Mouse (Mus musculus): ENCODE data around the gene Gm45837. TPM values are rescaled to one million over a fixed set of nuclear protein-coding genes. Genes with fewer than 3 reads are reported as not detected.

The Gm45837 gene
- total and polyA plus RNA-seq, 3 experiments: 1.2 TPM; not detected in 2

DNA sequence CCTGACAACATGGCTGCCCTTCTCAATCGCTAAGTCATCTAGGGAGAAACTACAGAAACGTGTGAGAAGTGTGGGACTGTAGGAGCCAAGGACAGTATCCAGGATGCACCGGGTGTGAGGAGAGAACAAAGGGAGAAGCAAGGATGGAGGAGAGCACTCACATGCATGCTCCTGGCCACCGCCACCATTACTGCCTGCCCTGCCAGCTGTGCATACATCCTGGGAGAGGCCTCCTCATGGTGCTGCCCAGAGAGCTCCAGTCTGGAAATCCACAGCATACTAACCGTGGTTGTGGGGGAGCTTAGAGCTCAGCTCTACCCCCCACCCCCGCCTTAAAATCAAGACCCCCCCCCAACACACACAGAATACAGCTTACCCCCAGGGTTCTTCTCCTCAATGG, 104.1 kb downstream of the Gm45837 start:
- H3K9me3 ChIP-seq (replicated peaks; ENCODE audit: insufficient read depth, low read length): no peaks in the 10 kb centered on the region
- no peaks in the 10 kb centered on the region for H3K36me3 ChIP-seq (ENCODE audit: control insufficient read depth in 1 of 2, insufficient read depth in 2 of 2, low read length in 2 of 2)
- H3K27ac ChIP-seq (ENCODE audit: control insufficient read depth, low read depth, low read length): no peak overlapping the region
- H3K4me1 ChIP-seq (ENCODE audit: control insufficient read depth in 1 of 2, insufficient read depth in 2 of 2, low read length in 2 of 2): no peaks in the 10 kb centered on the region
- no peak overlapping the region for H3K4me3 ChIP-seq (ENCODE audit: control insufficient read depth in 1 of 2, insufficient read depth in 1 of 2, low read depth in 2 of 2, low read length in 2 of 2)
- no peaks in the 10 kb centered on the region for H3K79me2 ChIP-seq (ENCODE audit: control insufficient read depth, insufficient read depth, low read length, poor library complexity)
- no peak for DNase-seq (ENCODE audit: low read depth, low spot score)
- H3K27me3 ChIP-seq (ENCODE audit: control insufficient read depth in 1 of 2, insufficient read depth in 2 of 2, low read length in 2 of 2): peaks cover 0 to 1% of the 10 kb centered on the region in 2 experiments; a peak in 3 of 4 replicates
- no peak overlapping the region for H3K9ac ChIP-seq (ENCODE audit: control insufficient read depth, low read depth, low read length, poor library complexity, severe bottlenecking)
- TF ChIP-seq GATA1 (IDR thresholded peaks at IDR 0.05; ENCODE audit: low read depth, low read length) (no peak), ZMIZ1 (IDR thresholded peaks at IDR 0.05; ENCODE audit: low read depth, low read length) (no peak), NRF1 (IDR thresholded peaks at IDR 0.05; ENCODE audit: insufficient read depth, low read depth, low read length, poor library complexity, severe bottlenecking) (no peak), TBP (IDR thresholded peaks at IDR 0.05; ENCODE audit: low read depth, low read length) (no peak), KAT2A (conservative IDR thresholded peaks at IDR 0.05; ENCODE audit: low read depth, low read length) (no peak)

DNA sequence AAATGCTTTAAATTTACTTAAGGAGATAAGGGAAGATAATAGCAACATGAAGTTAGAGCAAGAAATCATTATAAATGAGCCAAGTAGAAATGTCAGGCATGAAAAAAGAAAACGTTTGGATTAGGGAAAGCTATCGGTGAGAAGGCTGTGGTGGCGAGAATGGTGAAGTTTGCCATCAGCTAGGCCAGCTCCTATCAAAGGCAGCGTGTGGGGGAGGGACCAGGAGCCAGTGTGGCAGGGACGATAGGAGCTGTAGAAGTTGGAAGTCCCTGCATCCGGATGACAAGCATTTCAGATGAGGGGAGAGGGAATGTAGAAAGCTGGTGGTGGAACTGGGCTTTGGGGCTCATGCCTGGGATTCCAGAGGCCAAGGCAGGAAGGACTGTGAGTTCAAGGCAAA, 104.6 kb downstream of the Gm45837 start:
- DNase-seq (ENCODE audit: low read depth, low spot score): no peak
- H3K27me3 ChIP-seq (ENCODE audit: control insufficient read depth in 1 of 2, insufficient read depth in 2 of 2, low read length in 2 of 2): peaks cover 3 to 4% of the 10 kb centered on the region in 2 experiments; a peak in 3 of 4 replicates

DNA sequence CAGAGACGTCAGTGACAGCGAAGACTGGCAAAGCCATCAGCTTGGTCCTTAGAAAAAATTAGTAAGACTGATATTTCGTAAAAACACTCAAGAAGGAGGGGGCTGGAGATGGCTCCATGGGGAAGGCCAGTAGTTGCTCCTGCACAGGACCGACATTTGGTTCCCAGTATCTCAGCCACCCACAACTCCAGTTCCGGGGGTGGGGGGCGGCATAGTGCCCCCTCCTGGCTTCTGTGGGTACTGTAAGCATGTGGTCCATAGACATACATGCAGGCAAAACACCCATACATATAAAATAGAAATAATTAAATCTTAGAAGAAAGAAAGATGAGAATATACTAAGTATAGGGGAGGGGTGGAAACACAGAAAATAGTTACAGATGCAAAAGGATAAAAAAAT, 105.8 kb downstream of the Gm45837 start:
- H3K27me3 ChIP-seq (ENCODE audit: control insufficient read depth in 1 of 2, insufficient read depth in 2 of 2, low read length in 2 of 2): peaks cover 3 to 7% of the 10 kb centered on the region in 2 experiments; a peak in 3 of 4 replicates
- no peaks in the 10 kb centered on the region for H3K4me1 ChIP-seq (ENCODE audit: control insufficient read depth in 1 of 2, insufficient read depth in 2 of 2, low read length in 2 of 2)
- no peak overlapping the region for H3K9ac ChIP-seq (ENCODE audit: control insufficient read depth, low read depth, low read length, poor library complexity, severe bottlenecking)
- no peaks in the 10 kb centered on the region for H3K9me3 ChIP-seq (replicated peaks; ENCODE audit: insufficient read depth, low read length)
- peak; percentile 35 for DNase-seq (ENCODE audit: low read depth, low spot score)
- no peak overlapping the region for H3K4me3 ChIP-seq (ENCODE audit: control insufficient read depth in 1 of 2, insufficient read depth in 1 of 2, low read depth in 2 of 2, low read length in 2 of 2)
- peak; percentile 48 to 79 (median 62) for TF ChIP-seq CTCF (IDR thresholded peaks at IDR 0.05 in 2 of 3, conservative IDR thresholded peaks at IDR 0.05 in 1 of 3; ENCODE audit: control insufficient read depth in 1 of 3, insufficient read depth in 1 of 3, low read depth in 2 of 3, low read length in 3 of 3, poor library complexity in 1 of 3, severe bottlenecking in 1 of 3)
- peak; percentile 33 for TF ChIP-seq RAD21 (IDR thresholded peaks at IDR 0.05; ENCODE audit: low read depth, low read length)
- peak; percentile 61 for TF ChIP-seq SMC3 (IDR thresholded peaks at IDR 0.05; ENCODE audit: low read depth, low read length)
- TF ChIP-seq CHD1 (IDR thresholded peaks at IDR 0.05; ENCODE audit: low read depth, low read length): no peak
- no peak for TF ChIP-seq NELFE (IDR thresholded peaks at IDR 0.05; ENCODE audit: low read depth, low read length)
- no peak for TF ChIP-seq KAT2A (conservative IDR thresholded peaks at IDR 0.05; ENCODE audit: low read depth, low read length)
- TF ChIP-seq MAZ (IDR thresholded peaks at IDR 0.05; ENCODE audit: low read depth, low read length): peak; percentile 23; the same call in 1 of the 2 replicates
- no peak for TF ChIP-seq MAX (IDR thresholded peaks at IDR 0.05; ENCODE audit: low read length)
- no peak for TF ChIP-seq USF2 (IDR thresholded peaks at IDR 0.05; ENCODE audit: borderline replicate concordance in 1 of 2, insufficient read depth in 1 of 2, low read depth in 1 of 2, low read length in 2 of 2)
- TF ChIP-seq MYB (IDR thresholded peaks at IDR 0.05; ENCODE audit: low read depth, low read length): no peak
- H3K27ac ChIP-seq (ENCODE audit: control insufficient read depth, low read depth, low read length): no peak overlapping the region
- no peaks in the 10 kb centered on the region for H3K79me2 ChIP-seq (ENCODE audit: control insufficient read depth, insufficient read depth, low read length, poor library complexity)
- H3K36me3 ChIP-seq (ENCODE audit: control insufficient read depth in 1 of 2, insufficient read depth in 2 of 2, low read length in 2 of 2): no peaks in the 10 kb centered on the region

More for the DNA sequence above, 104.6 kb downstream of the Gm45837 start:
- Histone ChIP-seq H3K4me3 (ENCODE audit: control insufficient read depth in 1 of 2, insufficient read depth in 1 of 2, low read depth in 2 of 2, low read length in 2 of 2) (no peak overlapping the region), H3K27ac (ENCODE audit: control insufficient read depth, low read depth, low read length) (no peak overlapping the region), H3K79me2 (ENCODE audit: control insufficient read depth, insufficient read depth, low read length, poor library complexity) (no peaks in the 10 kb centered on the region), H3K4me1 (ENCODE audit: control insufficient read depth in 1 of 2, insufficient read depth in 2 of 2, low read length in 2 of 2) (no peaks in the 10 kb centered on the region), H3K9me3 (replicated peaks; ENCODE audit: insufficient read depth, low read length) (no peaks in the 10 kb centered on the region), H3K36me3 (ENCODE audit: control insufficient read depth in 1 of 2, insufficient read depth in 2 of 2, low read length in 2 of 2) (no peaks in the 10 kb centered on the region), H3K9ac (ENCODE audit: control insufficient read depth, low read depth, low read length, poor library complexity, severe bottlenecking) (no peak overlapping the region)
- TF ChIP-seq MXI1 (IDR thresholded peaks at IDR 0.05; ENCODE audit: low read depth, low read length) (no peak), SIN3A (IDR thresholded peaks at IDR 0.05; ENCODE audit: low read length) (no peak), CHD2 (IDR thresholded peaks at IDR 0.05; ENCODE audit: low read length) (no peak), TBP (IDR thresholded peaks at IDR 0.05; ENCODE audit: low read depth, low read length) (no peak), NRF1 (IDR thresholded peaks at IDR 0.05; ENCODE audit: insufficient read depth, low read depth, low read length, poor library complexity, severe bottlenecking) (no peak), USF2 (IDR thresholded peaks at IDR 0.05; ENCODE audit: borderline replicate concordance in 1 of 2, insufficient read depth in 1 of 2, low read depth in 1 of 2, low read length in 2 of 2) (no peak), MYC (IDR thresholded peaks at IDR 0.05; ENCODE audit: low read depth, low read length) (no peak), SMC3 (IDR thresholded peaks at IDR 0.05; ENCODE audit: low read depth, low read length) (no peak), GABPA (IDR thresholded peaks at IDR 0.05; ENCODE audit: low read depth, low read length) (no peak), ZMIZ1 (IDR thresholded peaks at IDR 0.05; ENCODE audit: low read depth, low read length) (no peak), RCOR1 (IDR thresholded peaks at IDR 0.05; ENCODE audit: low read depth, low read length) (no peak), USF1 (IDR thresholded peaks at IDR 0.05; ENCODE audit: low read depth, low read length) (no peak), NELFE (IDR thresholded peaks at IDR 0.05; ENCODE audit: low read depth, low read length) (no peak)

All from MEL (cell line).